Mouse (Mus musculus) heart, embryonic 11.5 days (tissue): ENCODE results near the gene 4933424G06Rik. TPM values are rescaled to one million over a fixed set of nuclear protein-coding genes. Genes with fewer than 3 reads are reported as not detected.

ENCODE experiments used
- ATAC-seq: fragments of 200-750 bp; cut with Nextera tagmentation; replicated peaks from 2 replicates; pipeline ENCODE4 v1.8.0; 2017; ENCODE audit warnings: moderate library complexity; ENCODE audit not compliant: insufficient number of reproducible peaks, low FRiP score, low TSS enrichment
- H3K27ac ChIP-seq: fragments of 300-500 bp; sonication (generic); 2 replicates; pipeline ENCODE4 v1.5.1; 2014; ENCODE audit warnings: mild to moderate bottlenecking, low read depth, low read length
- H3K27me3 ChIP-seq: fragments of 300-500 bp; sonication (generic); 2 replicates; pipeline ENCODE4 v1.6.1; 2014; ENCODE audit warnings: mild to moderate bottlenecking, low read length, mixed read lengths; ENCODE audit not compliant: control insufficient read depth, insufficient read depth
- H3K36me3 ChIP-seq: fragments of 300-500 bp; sonication (generic); 2 replicates; pipeline ENCODE4 v1.6.1; 2014; ENCODE audit warnings: mild to moderate bottlenecking, low read length, moderate library complexity, mixed read lengths; ENCODE audit not compliant: control insufficient read depth, insufficient read depth
- H3K4me1 ChIP-seq: fragments of 300-500 bp; sonication (generic); 2 replicates; pipeline ENCODE4 v1.6.1; 2014; ENCODE audit warnings: low read length; ENCODE audit not compliant: control insufficient read depth, insufficient read depth
- H3K4me2 ChIP-seq: fragments of 300-500 bp; sonication (generic); 2 replicates; pipeline ENCODE4 v1.6.1; 2014; ENCODE audit warnings: mild to moderate bottlenecking, moderate library complexity
- H3K4me3 ChIP-seq: fragments of 300-500 bp; sonication (generic); 2 replicates; pipeline ENCODE4 v1.5.1; 2014; ENCODE audit warnings: low read depth, low read length
- H3K9ac ChIP-seq: fragments of 300-500 bp; sonication (generic); 2 replicates; pipeline ENCODE4 v1.6.1; 2014; ENCODE audit warnings: mild to moderate bottlenecking, low read depth, low read length, moderate library complexity
- H3K9me3 ChIP-seq: fragments of 300-500 bp; sonication (generic); replicated peaks from 2 replicates; pipeline ENCODE4 v1.6.1; 2016; ENCODE audit warnings: low read length; ENCODE audit not compliant: control insufficient read depth
- WGBS: fragments of 180-500 bp; shearing (Covaris S2); extraction: QIAGEN DNeasy Blood & Tissue Kit; methylation state at CpG from one replicate; pipeline ENCODE4 v1.1.7; 2014; ENCODE audit not compliant: insufficient replicate concordance; 5-methylcytosine and 5-hydroxymethylcytosine counted together
- polyA plus RNA-seq: library from polyadenylated mRNA; unstranded; fragments of >200 nt; fragmentation: Nextera tagmentation; extraction: Ambion mirVana; gene quantifications from 2 replicates; pipeline ENCODE4 v1.2.1, GENCODE M21; 2014

4933424G06Rik gene
- polyA plus RNA-seq, 1 experiment from 2014 or later: not detected

DNA sequence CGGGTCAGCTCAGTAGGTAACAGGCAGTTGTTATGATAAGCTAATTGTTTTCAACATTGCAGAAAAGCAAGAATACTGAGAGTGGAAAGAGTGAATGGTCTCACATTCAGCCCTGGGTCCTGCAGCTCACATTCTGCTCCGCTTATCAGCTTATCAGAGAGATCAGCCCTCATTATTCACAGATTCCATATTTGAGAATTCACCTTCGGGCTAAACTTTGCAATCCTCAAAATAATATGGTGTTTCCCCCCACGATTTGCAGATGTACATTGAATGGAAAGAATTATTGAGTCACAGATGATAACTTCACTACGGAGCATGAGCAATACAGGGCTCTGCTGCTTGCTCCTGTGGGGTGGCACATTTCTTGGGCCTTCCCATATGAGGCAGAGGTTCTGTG lies 58.8 kb downstream of the 4933424G06Rik start:
- H3K4me3 ChIP-seq: no peak overlapping the region
- no peak overlapping the region for H3K9ac ChIP-seq
- 66% methylated on average over 5 of the region's 5 CpGs for WGBS
- ATAC-seq: no peak
- peaks cover 12% of the 10 kb centered on the region for H3K27me3 ChIP-seq
- H3K36me3 ChIP-seq: no peaks in the 10 kb centered on the region
- no peaks in the 10 kb centered on the region for H3K9me3 ChIP-seq
- H3K27ac ChIP-seq: no peak overlapping the region
- H3K4me2 ChIP-seq: no peak overlapping the region
- peaks cover 7% of the 10 kb centered on the region for H3K4me1 ChIP-seq

DNA sequence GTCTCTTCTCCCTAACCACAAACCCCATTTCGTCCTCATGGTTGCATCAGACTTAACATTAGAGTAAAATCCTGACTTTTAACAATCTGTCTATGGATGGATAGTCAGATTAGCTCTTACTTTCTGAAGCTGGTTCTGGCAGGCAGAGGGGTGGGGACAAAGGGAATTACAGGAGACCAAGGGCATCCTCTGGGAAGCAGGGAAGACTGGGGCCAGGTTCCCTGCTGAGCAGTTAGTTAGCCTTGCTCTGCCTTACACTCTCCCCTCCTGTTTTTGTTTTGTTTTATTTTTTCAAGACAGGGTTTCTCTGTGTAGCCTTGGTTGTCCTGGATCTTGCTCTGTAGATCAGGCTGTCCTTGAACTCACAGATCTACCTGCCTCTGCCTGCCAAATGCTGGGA lies 60.0 kb downstream of the 4933424G06Rik start:
- peaks cover 7% of the 10 kb centered on the region for H3K4me1 ChIP-seq
- 84% methylated on average over 1 of the region's 1 CpGs for WGBS
- ATAC-seq: no peak

DNA sequence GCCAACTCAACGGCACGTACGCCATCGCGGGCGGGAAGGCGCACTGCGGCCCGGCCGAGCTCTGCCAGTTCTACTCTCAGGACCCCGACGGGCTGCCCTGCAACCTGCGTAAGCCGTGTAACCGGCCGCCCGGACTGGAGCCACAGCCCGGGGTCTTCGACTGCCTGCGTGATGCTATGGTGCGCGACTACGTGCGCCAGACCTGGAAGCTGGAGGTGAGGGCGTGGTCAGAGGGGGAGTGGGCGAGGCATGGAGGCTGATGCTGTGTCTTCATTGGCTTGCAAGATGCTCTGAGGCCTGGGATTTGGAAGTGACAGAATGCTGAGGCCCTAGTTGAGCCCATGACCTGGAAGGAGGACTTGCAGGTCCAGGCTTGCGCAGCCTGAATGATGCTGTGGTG lies 61.0 kb downstream of the 4933424G06Rik start:
- Histone ChIP-seq H3K4me2 (peak overlapping the region; percentile 58), H3K27ac (no peak overlapping the region), H3K4me1 (peaks cover 7% of the 10 kb centered on the region), H3K36me3 (no peaks in the 10 kb centered on the region), H3K9ac (no peak overlapping the region), H3K27me3 (peaks cover 12% of the 10 kb centered on the region), H3K4me3 (peak overlapping the region; percentile 26), H3K9me3 (no peaks in the 10 kb centered on the region)
- 13% methylated on average over 27 of the region's 27 CpGs for WGBS
- ATAC-seq: no peak

More for the DNA sequence above, 60.0 kb downstream of the 4933424G06Rik start:
- H3K4me2 ChIP-seq: no peak overlapping the region
- H3K9me3 ChIP-seq: no peaks in the 10 kb centered on the region
- peaks cover 12% of the 10 kb centered on the region for H3K27me3 ChIP-seq
- H3K4me3 ChIP-seq: no peak overlapping the region
- no peak overlapping the region for H3K27ac ChIP-seq
- H3K36me3 ChIP-seq: no peaks in the 10 kb centered on the region
- H3K9ac ChIP-seq: no peak overlapping the region

DNA sequence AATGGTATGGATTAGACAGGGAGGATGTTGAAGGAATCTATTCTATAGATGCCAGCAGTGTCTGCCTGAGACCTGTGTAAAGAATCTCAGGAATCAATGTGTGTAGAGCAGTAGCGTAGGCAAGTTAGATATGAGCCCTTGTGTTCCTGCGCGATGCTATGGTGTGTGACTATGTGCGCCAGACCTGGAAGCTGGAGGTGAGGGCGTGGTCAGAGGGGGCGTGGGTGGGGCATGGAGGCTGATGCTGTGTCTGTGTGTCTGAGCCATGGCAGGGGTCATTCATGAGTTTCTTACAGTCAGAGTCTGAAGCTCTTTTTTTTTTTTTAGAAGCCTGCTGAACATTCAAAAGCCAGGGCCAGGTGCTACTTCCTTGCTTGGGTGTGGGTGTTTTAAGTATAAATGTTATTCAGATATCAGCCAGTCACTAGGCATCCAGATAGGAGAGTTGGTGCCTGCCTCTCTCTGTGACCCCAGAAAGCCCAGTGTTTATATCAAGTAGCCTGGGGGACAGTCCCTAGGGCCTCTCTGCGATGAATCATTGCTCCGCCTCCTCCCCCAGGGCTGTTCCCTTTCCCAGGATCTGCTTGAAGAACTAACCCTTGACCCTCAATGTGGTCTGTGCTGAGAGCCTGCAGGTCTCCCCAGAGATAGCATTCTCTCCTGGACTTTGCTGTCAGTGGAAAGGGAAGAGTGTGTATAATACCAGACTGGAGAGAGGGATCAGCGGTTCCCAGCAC lies 62.4 kb downstream of the 4933424G06Rik start:
- Histone ChIP-seq H3K27me3 (peaks cover 12% of the 10 kb centered on the region), H3K36me3 (no peaks in the 10 kb centered on the region), H3K4me1 (0 out of 2 replicates have a peak, but pooled peaks cover 3% of the 10 kb centered on the region), H3K27ac (no peak overlapping the region), H3K4me2 (no peak overlapping the region), H3K9me3 (no peaks in the 10 kb centered on the region), H3K4me3 (no peak overlapping the region), H3K9ac (no peak overlapping the region)
- no peak for ATAC-seq
- WGBS: 78% methylated on average over 9 of the region's 9 CpGs

GRCm38 (mm10) chr1:36780793-36781192 lies 70.8 kb downstream of the 4933424G06Rik start:
- Histone ChIP-seq H3K27ac (no peak overlapping the region), H3K4me2 (no peak overlapping the region), H3K9ac (no peak overlapping the region), H3K9me3 (no peaks in the 10 kb centered on the region), H3K36me3 (no peaks in the 10 kb centered on the region), H3K4me3 (no peak overlapping the region), H3K27me3 (peaks cover 2% of the 10 kb centered on the region; the same call in 1 of the 2 replicates), H3K4me1 (peaks cover 2% of the 10 kb centered on the region; the same call in 1 of the 2 replicates)
- 81% methylated on average over 13 of the region's 13 CpGs for WGBS
- ATAC-seq: no peak

DNA sequence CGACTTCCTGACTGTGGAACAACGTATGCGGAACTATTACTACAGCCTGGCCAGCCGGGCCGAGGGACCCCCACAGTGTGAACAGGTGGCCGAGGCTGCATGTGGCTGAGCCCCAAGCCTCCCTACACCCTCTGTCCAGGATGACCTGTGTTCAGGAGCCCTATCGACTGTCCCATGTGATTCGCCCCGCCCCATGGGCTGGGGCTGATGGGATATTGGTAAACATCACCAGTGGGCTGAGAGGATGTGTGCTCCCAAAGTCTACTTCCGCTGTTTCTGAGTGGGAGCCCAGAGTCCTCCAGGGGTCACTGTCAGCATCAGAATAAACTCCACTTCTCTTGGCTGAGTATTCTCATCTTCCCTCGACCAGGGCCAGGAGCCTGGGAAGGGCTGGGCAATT lies 72.5 kb downstream of the 4933424G06Rik start:
- no peak overlapping the region for H3K4me3 ChIP-seq
- H3K36me3 ChIP-seq: no peaks in the 10 kb centered on the region
- H3K27me3 ChIP-seq: peaks cover 2% of the 10 kb centered on the region; the same call in 1 of the 2 replicates
- no peak overlapping the region for H3K27ac ChIP-seq
- no peak overlapping the region for H3K4me2 ChIP-seq
- H3K9me3 ChIP-seq: no peaks in the 10 kb centered on the region
- peaks cover 2% of the 10 kb centered on the region; the same call in 1 of the 2 replicates for H3K4me1 ChIP-seq
- no peak for ATAC-seq
- 66% methylated on average over 11 of the region's 11 CpGs for WGBS
- H3K9ac ChIP-seq: no peak overlapping the region

GRCm38 (mm10) chr1:36784365-36785134 lies 74.6 kb downstream of the 4933424G06Rik start:
- H3K4me3 ChIP-seq: peak overlapping the region; percentile 39
- no peak for ATAC-seq
- peak overlapping the region; percentile 86 for H3K4me2 ChIP-seq
- H3K9me3 ChIP-seq: no peaks in the 10 kb centered on the region
- peak overlapping the region; percentile 62 for H3K9ac ChIP-seq
- no peak overlapping the region for H3K27ac ChIP-seq
- H3K27me3 ChIP-seq: peaks cover 2% of the 10 kb centered on the region; the same call in 1 of the 2 replicates
- 4% methylated on average over 20 of the region's 20 CpGs for WGBS
- H3K36me3 ChIP-seq: no peaks in the 10 kb centered on the region
- peaks cover 2% of the 10 kb centered on the region; the same call in 1 of the 2 replicates for H3K4me1 ChIP-seq

DNA sequence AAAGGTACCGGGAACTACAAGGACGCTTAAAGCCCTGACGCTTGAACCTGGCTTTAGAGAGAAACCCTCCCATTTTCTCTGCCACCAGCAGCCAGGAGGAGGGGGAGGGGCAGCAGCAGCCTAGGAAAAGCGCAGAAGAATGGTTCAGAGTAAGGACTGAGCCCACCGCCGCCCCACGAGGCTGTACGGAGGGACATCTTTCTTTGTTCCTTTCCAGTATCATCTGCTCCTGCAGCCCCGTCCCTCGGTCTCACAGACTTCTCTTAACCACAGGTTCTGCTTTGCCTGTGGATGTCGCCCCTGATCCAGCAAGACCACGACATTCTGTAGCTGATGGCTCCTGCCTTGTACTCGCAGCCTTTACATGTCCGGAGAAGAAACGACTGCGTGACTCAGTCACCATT lies 75.3 kb downstream of the 4933424G06Rik start:
- H3K9me3 ChIP-seq: no peaks in the 10 kb centered on the region
- H3K9ac ChIP-seq: peak overlapping the region; percentile 62
- peaks cover 2% of the 10 kb centered on the region; the same call in 1 of the 2 replicates for H3K4me1 ChIP-seq
- H3K36me3 ChIP-seq: no peaks in the 10 kb centered on the region
- WGBS: 4% methylated on average over 16 of the region's 16 CpGs
- peaks cover 2% of the 10 kb centered on the region; the same call in 1 of the 2 replicates for H3K27me3 ChIP-seq
- H3K4me2 ChIP-seq: peak overlapping the region; percentile 86
- H3K4me3 ChIP-seq: peak overlapping the region; percentile 39
- H3K27ac ChIP-seq: no peak overlapping the region
- no peak for ATAC-seq
